Mouse (Mus musculus) limb, embryonic 12.5 days (tissue): ENCODE data around the gene Nfasc. TPM values are rescaled to one million over a fixed set of nuclear protein-coding genes. Genes with fewer than 3 reads are reported as not detected.

ENCODE experiments used
- ATAC-seq: fragments of 200-750 bp; cut with Nextera tagmentation; 2 replicates; pipeline ENCODE4 v1.8.0; 2017; ENCODE audit warnings: low read depth, moderate TSS enrichment; ENCODE audit not compliant: insufficient number of reproducible peaks, insufficient read depth, low FRiP score, low TSS enrichment
- H3K27ac ChIP-seq: fragments of 300-500 bp; sonication (generic); 2 replicates; pipeline ENCODE4 v1.5.1; 2016; ENCODE audit warnings: mild to moderate bottlenecking, moderate library complexity
- H3K27me3 ChIP-seq: fragments of 300-500 bp; sonication (generic); 2 replicates; pipeline ENCODE4 v1.6.1; 2016; ENCODE audit warnings: mild to moderate bottlenecking, moderate library complexity
- H3K36me3 ChIP-seq: fragments of 300-500 bp; sonication (generic); 2 replicates; pipeline ENCODE4 v1.6.1; 2016; ENCODE audit warnings: mild to moderate bottlenecking, moderate library complexity
- H3K4me1 ChIP-seq: fragments of 300-500 bp; sonication (generic); replicated peaks from 2 replicates; pipeline ENCODE4 v1.6.1; 2016
- H3K4me2 ChIP-seq: fragments of 300-500 bp; sonication (generic); 2 replicates; pipeline ENCODE4 v1.6.1; 2016; ENCODE audit warnings: mild to moderate bottlenecking, moderate library complexity
- H3K4me3 ChIP-seq: fragments of 300-500 bp; sonication (generic); replicated peaks from 2 replicates; pipeline ENCODE4 v1.5.1; 2016; ENCODE audit warnings: mild to moderate bottlenecking
- H3K9ac ChIP-seq: fragments of 300-500 bp; sonication (generic); replicated peaks from 2 replicates; pipeline ENCODE4 v1.6.1; 2016; ENCODE audit warnings: mild to moderate bottlenecking, moderate library complexity
- H3K9me3 ChIP-seq: fragments of 300-500 bp; sonication (generic); 2 replicates; pipeline ENCODE4 v1.6.1; 2016; ENCODE audit warnings: mild to moderate bottlenecking, moderate library complexity
- WGBS: fragments of 180-500 bp; shearing (Covaris S2); methylation state at CpG from one replicate; pipeline ENCODE4 v1.1.7; 2016; 5-methylcytosine and 5-hydroxymethylcytosine counted together
- polyA plus RNA-seq: library from polyadenylated mRNA; unstranded; fragments of >200 nt; fragmentation: Nextera tagmentation; extraction: Ambion mirVana; gene quantifications from 2 replicates; pipeline ENCODE4 v1.2.1, GENCODE M21; 2016

The Nfasc gene
- polyA plus RNA-seq: 0.81 and 0.91 TPM in 2 replicates

DNA sequence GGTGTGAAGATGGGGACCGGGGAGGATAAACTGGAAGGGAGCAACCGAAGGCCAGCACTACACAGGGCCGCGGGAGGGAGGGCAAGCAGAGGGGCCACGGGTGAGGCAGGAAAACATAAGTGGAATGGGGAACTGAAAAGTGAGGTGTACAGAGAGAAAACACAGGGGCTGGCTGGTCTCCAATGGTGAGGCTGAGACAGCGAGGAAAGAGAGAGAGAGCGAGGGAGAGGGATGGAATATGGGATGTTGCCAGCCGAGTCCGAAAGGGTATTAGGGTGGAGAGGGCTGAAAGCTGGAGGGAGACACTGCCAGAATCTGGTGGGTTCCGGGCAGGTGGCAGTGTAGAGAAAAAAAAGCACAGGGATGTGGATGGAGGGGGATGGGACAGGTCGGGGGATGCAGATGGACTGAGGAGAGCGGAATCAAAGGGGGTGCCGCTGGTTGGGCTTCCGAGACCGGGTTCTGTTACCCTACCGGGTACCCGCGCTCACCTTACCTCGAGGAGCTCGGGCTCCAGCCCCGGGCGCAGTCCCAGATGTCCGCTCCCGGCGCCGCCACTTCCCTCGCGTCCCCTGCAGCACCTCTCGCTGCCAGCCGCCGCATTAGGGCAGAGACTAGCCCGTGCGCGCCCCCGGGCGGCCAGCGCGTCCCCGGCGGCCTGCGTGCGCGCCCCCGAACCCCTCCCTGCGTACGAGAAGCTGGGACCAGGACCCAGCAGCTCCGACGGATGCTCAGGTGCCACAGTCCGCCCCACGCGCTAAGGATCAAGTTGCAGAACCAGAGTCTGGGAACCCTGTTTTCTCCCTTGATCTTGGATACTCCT lies at the start of gene Nfasc:
Nfasc (minus strand) TSS at position 623 of the 823 bp plus-strand sequence.
- Histone ChIP-seq H3K36me3 (no peaks in the 10 kb centered on the region), H3K4me2 (peak within 1 kb of the TSS; percentile 72), H3K9me3 (no peaks in the 10 kb centered on the region), H3K4me1 (peaks cover 6% of the 10 kb centered on the region), H3K4me3 (peak within 1 kb of the TSS; percentile 45), H3K27ac (no peak within 1 kb of the TSS), H3K9ac (peak within 1 kb of the TSS; percentile 42), H3K27me3 (peaks cover 88% of the 10 kb centered on the region)
- ATAC-seq: peak; percentile 52; the same call in 1 of the 2 replicates
- 6% methylated on average over 47 of the region's 51 CpGs for WGBS

DNA sequence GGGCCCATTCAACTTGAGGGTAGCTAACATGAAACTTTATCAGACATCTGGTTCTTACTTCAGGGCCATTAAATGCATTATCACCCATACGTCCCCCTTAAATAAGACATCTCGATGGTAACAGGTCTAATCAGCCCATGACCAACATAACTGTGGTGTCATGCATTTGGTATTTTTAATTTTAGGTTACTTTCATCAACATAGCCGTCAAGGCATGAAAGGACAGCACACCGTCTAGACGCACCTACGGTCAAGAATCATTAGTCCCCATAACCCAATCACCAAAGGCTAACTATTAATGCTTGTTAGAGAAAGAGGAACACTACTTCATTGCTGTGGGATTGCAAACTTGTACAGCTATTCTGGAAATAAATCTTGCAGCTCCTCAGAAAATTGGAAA lies 49.5 kb upstream of the Nfasc start:
- ATAC-seq: no peak
- H3K27ac ChIP-seq: no peak overlapping the region
- H3K9me3 ChIP-seq: no peaks in the 10 kb centered on the region
- peaks cover 10% of the 10 kb centered on the region for H3K4me1 ChIP-seq
- no peaks in the 10 kb centered on the region; the same call in 1 of the 2 replicates for H3K27me3 ChIP-seq
- H3K4me3 ChIP-seq: no peak overlapping the region
- no peaks in the 10 kb centered on the region for H3K36me3 ChIP-seq
- WGBS: 88% methylated on average over 6 of the region's 6 CpGs
- H3K9ac ChIP-seq: no peak overlapping the region
- H3K4me2 ChIP-seq: no peak overlapping the region

DNA sequence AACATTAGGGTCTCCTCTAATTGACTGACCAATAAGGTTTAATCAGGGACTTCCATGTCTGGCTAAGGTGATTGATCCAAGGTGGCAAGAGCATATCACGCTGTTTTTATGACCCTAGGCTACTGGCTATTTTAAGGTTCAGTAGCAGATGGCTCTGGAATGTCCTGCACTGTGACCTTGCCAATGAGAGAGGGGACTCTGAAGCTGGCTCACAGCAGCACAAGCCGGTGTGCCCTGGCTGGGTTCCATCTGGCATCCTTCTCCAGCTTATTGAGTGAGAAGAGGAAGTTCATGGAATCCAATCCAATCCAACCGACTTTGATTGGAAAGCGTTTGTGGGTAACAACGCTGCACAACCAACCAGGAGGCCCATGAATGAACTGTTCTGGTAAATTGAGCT lies 45.3 kb upstream of the Nfasc start:
- 28% methylated on average over 5 of the region's 5 CpGs for WGBS
- Histone ChIP-seq H3K9ac (no peak overlapping the region), H3K27me3 (no peaks in the 10 kb centered on the region; the same call in 1 of the 2 replicates), H3K9me3 (no peaks in the 10 kb centered on the region), H3K36me3 (no peaks in the 10 kb centered on the region), H3K4me1 (peaks cover 10% of the 10 kb centered on the region), H3K27ac (no peak overlapping the region), H3K4me2 (no peak overlapping the region), H3K4me3 (no peak overlapping the region)
- no peak for ATAC-seq

DNA sequence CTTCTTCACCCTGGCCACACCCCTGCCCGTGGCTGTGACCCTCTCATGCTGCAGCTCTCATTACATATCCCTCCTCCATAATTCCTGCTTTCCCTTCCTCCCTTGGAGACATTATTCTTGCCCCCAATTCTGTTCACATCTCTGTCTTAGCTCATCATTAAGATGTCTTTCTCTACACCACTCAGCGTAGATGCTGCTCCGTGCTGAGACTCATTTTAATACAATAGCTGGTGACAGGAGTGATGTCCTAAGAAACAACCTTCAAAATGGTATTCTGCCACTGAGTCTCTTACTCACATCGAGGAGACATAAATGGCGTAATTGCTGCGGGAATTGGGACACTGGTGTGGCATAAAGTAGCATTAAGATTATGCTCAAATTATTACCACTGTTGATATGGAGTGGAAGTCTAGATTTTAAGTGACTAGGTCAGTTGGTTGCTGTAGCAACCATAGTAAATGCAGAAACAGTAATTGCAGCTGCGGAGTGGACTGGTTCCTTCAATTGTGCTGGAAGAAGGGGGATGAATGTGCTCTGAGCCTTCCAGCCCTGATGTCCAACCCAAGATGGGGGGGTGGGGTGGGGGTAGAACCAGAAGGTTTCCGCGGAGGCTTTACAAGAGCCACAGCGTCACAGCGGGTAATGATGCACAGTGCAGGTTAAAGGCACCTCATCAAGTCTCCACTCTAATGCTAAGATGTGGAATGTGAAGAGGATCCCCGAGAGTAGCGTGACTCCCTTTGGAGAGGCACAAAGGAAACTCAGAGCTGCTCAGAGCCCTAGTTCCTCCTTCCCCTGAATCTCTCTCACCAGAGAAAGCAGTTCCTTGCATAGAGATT lies 40.2 kb upstream of the Nfasc start:
- no peak for ATAC-seq

DNA sequence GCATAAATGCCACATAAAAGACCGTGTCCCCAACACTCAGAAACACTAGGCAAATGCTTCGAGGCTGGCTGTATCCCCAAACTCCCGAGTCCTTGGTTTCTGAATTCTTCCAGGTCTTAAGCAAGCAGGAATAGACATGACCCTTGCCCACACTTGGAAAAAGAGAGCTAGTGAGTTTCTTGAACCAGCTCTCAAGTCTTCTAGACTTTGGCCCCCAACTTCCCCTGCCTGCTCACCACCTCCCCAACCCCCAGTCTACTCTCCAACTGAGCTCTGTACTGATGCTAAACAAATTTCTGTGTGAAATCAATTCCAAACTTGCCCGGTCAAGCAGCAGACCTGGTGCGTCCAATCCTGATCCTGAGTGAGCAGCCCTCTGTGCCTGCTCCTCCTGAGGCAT lies 39.4 kb upstream of the Nfasc start:
- Histone ChIP-seq H3K4me3 (no peak overlapping the region), H3K4me1 (no peaks in the 10 kb centered on the region), H3K4me2 (no peak overlapping the region), H3K36me3 (no peaks in the 10 kb centered on the region), H3K9me3 (no peaks in the 10 kb centered on the region), H3K27ac (no peak overlapping the region), H3K9ac (no peak overlapping the region), H3K27me3 (0 out of 2 replicates have a peak, but pooled peaks cover 2% of the 10 kb centered on the region)
- ATAC-seq: no peak
- WGBS: 84% methylated on average over 5 of the region's 5 CpGs

More for the DNA sequence above, 40.2 kb upstream of the Nfasc start:
- Histone ChIP-seq H3K27me3 (0 out of 2 replicates have a peak, but pooled peaks cover 2% of the 10 kb centered on the region), H3K9me3 (no peaks in the 10 kb centered on the region), H3K9ac (no peak overlapping the region), H3K36me3 (no peaks in the 10 kb centered on the region), H3K4me2 (no peak overlapping the region), H3K27ac (no peak overlapping the region), H3K4me1 (peaks cover 2% of the 10 kb centered on the region; the same call in 1 of the 2 replicates), H3K4me3 (no peak overlapping the region)
- WGBS: 76% methylated on average over 13 of the region's 13 CpGs

DNA sequence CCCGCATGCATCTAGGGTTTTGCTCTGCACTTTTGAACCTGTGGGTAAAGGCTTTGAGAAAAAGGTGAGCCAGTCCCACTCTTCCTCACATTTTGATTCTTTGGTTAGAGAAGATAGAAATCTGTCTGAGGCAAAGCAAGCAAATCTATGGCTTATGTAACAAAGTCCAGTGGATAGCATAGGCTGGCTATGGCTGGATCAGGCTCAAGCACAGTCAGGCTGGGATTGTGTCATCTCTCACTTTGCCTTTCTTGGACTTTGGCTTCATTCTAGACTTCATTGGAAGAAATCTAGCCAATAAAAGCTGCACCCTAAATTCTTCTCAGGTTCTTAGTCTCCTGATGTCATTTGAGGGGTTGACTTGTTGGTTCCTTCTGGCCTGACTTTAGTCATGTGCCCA lies 38.7 kb upstream of the Nfasc start:
- H3K36me3 ChIP-seq: no peaks in the 10 kb centered on the region
- H3K9me3 ChIP-seq: no peaks in the 10 kb centered on the region
- H3K4me3 ChIP-seq: no peak overlapping the region
- ATAC-seq: no peak
- 74% methylated on average over 1 of the region's 1 CpGs for WGBS
- H3K9ac ChIP-seq: no peak overlapping the region
- 0 out of 2 replicates have a peak, but pooled peaks cover 2% of the 10 kb centered on the region for H3K27me3 ChIP-seq
- no peak overlapping the region for H3K27ac ChIP-seq
- no peak overlapping the region for H3K4me2 ChIP-seq
- H3K4me1 ChIP-seq: no peaks in the 10 kb centered on the region

DNA sequence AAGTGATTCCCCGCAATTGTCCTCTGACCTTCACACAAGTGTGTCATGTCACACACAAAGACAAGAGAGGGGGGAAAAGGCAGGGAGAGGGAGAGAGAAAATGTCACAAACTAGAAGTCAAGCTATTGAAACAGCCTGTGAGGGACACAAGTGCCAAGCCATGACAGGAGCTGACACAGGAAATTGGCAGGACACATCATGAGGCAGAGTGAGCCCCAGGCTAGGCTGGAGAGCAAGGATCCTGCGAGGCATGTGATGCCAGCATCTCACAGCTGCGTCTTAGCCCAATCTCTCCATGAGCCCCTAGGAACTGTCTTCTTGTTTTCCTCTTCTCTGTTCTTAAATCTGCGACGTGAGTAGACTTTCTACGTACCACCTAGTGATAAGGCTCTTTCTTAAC lies 33.4 kb upstream of the Nfasc start:
- H3K4me2 ChIP-seq: no peak overlapping the region
- no peak overlapping the region for H3K27ac ChIP-seq
- no peak for ATAC-seq
- H3K9me3 ChIP-seq: no peaks in the 10 kb centered on the region
- H3K36me3 ChIP-seq: no peaks in the 10 kb centered on the region
- no peak overlapping the region for H3K9ac ChIP-seq
- no peaks in the 10 kb centered on the region for H3K4me1 ChIP-seq
- H3K4me3 ChIP-seq: no peak overlapping the region
- H3K27me3 ChIP-seq: peaks cover 37% of the 10 kb centered on the region
- WGBS: 79% methylated on average over 6 of the region's 6 CpGs

DNA sequence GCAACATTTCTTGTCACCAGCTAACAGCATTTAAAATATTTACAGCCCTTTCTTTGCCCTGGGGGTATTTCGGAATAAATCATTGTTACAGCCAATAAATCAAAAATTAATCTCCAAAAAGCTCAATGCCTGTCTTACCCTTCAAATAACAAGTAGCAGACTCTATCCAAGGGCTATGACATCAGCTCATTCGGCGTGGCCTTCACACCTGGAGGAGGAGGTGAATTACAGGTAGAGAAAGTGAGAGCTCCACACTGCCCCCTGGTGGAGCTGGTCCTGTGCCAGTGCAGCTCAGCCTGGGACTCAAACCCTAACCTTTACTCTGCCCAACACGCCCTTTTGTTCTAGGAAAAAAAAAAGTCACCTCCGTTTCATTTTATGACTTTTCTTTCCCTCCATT lies 29.8 kb upstream of the Nfasc start:
- peaks cover 3% of the 10 kb centered on the region; the same call in 1 of the 2 replicates for H3K4me1 ChIP-seq
- H3K4me2 ChIP-seq: no peak overlapping the region
- H3K9ac ChIP-seq: no peak overlapping the region
- no peak for ATAC-seq
- H3K27ac ChIP-seq: no peak overlapping the region
- peaks cover 65% of the 10 kb centered on the region for H3K27me3 ChIP-seq
- no peaks in the 10 kb centered on the region for H3K36me3 ChIP-seq
- WGBS: 25% methylated on average over 5 of the region's 5 CpGs
- H3K9me3 ChIP-seq: no peaks in the 10 kb centered on the region
- no peak overlapping the region for H3K4me3 ChIP-seq

DNA sequence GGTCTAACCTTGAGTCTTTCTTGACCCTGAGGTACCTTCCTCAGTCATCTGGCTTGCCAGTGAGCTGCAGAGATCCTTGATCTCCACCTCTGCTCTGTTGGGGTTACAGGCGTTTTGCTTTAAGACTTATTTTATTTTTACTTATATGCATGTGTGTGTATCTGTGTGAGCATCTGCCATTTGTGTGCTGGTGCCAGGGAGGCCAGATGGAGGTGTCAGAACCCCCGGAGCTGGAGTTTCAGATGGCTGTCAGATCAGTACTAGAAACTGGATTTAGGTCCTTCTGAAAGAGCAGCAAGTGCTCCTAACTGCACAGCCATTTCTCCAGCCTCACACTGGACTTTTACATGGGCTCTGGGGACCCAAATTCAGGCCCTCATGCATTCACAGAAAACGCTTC lies 28.0 kb upstream of the Nfasc start:
- 72% methylated on average over 3 of the region's 3 CpGs for WGBS
- H3K4me2 ChIP-seq: no peak overlapping the region
- H3K36me3 ChIP-seq: no peaks in the 10 kb centered on the region
- H3K27me3 ChIP-seq: peaks cover 69% of the 10 kb centered on the region
- H3K9me3 ChIP-seq: no peaks in the 10 kb centered on the region
- H3K27ac ChIP-seq: no peak overlapping the region
- ATAC-seq: no peak
- H3K4me3 ChIP-seq: no peak overlapping the region
- peaks cover 21% of the 10 kb centered on the region for H3K4me1 ChIP-seq
- H3K9ac ChIP-seq: no peak overlapping the region

DNA sequence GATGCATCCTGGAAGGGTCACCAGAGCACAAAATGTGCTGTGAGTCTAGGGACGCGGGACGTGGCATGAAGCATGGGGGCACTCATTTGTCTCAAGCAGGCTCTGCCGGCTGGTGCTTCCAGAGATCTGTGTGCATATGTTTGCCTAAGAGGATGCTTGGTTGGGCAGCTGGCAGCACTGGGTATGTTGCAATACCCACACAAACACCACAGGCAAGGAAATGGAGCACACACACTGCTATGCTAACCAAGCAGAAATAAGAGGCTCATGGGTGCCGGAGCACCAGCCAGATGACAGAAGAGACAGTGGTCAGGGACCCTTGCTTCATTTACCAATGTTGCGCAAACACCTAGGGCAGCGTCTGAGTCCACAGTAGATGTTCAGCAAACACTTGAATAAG lies 25.8 kb upstream of the Nfasc start:
- H3K27ac ChIP-seq: no peak overlapping the region
- peaks cover 25% of the 10 kb centered on the region for H3K4me1 ChIP-seq
- H3K9ac ChIP-seq: no peak overlapping the region
- no peak overlapping the region for H3K4me3 ChIP-seq
- peaks cover 65% of the 10 kb centered on the region for H3K27me3 ChIP-seq
- H3K9me3 ChIP-seq: no peaks in the 10 kb centered on the region
- H3K36me3 ChIP-seq: no peaks in the 10 kb centered on the region
- ATAC-seq: no peak
- no peak overlapping the region for H3K4me2 ChIP-seq
- 91% methylated on average over 7 of the region's 7 CpGs for WGBS
